8 mouse cellular contexts compared by ENCODE assay signal in genomic region chr3:69598261-69599165, GRCm38 (mm10). TPM values are rescaled to one million over a fixed set of nuclear protein-coding genes. Genes with fewer than 3 reads are reported as not detected.
A peak's percentile ranks its signal among the peaks of the same experiment; 100 is the strongest.
DNase-seq lines count a peak whose midpoint lies in the region; ATAC-seq and TF ChIP-seq lines count a peak whose summit lies in the region.

B3galnt1 (minus strand) TSS chr3:69598960.

- H3K27ac ChIP-seq in cerebellum, adult 2 months (ENCODE audit: insufficient read depth, low read length): peak within 1 kb of the TSS; percentile 73
- 0 out of 2 replicates have a peak within 1 kb of the TSS, but pooled peaks have one; percentile 20 for H3K27ac ChIP-seq in lung, embryonic 15.5 days

- DNase-seq in NIH3T3 (ENCODE audit: low read depth): peak; percentile 89
- peak; percentile 65 to 77 for DNase-seq in cerebellum, adult 2 months
- peak; percentile 58 for DNase-seq in heart, postnatal 4 days
- DNase-seq in layer of hippocampus, adult 9-11 months: peak; percentile 45
- peak; percentile 41 for DNase-seq in ovary, postnatal 14 days (ENCODE audit: low spot score)

- H3K4me1 ChIP-seq in cerebellum, adult 2 months (ENCODE audit: control insufficient read depth, insufficient read depth, low read length): peaks cover 8% of the 10 kb centered on the region; the same call in 1 of the 2 replicates
- H3K4me1 ChIP-seq in lung, embryonic 15.5 days: peaks cover 16% of the 10 kb centered on the region; the same call in 1 of the 2 replicates

- no peak for TF ChIP-seq CTCF in cerebellum, adult 2 months (IDR thresholded peaks at IDR 0.05; ENCODE audit: borderline replicate concordance, insufficient read depth, low read depth, low read length)

- H3K27me3 ChIP-seq in cerebellum, adult 2 months (ENCODE audit: control insufficient read depth, insufficient read depth, low read length): no peaks in the 10 kb centered on the region
- H3K27me3 ChIP-seq in lung, embryonic 15.5 days: no peaks in the 10 kb centered on the region

- peak; percentile 50 for TF ChIP-seq POLR2A in cerebellum, adult 2 months (IDR thresholded peaks at IDR 0.05; ENCODE audit: borderline replicate concordance, insufficient read depth, low read length)

- peak; percentile 67 for ATAC-seq in frontal cortex, adult (ENCODE audit: low TSS enrichment)
- peak; percentile 81 for ATAC-seq in lung, embryonic 15.5 days (ENCODE audit: borderline replicate concordance, extremely low read depth, low FRiP score, low TSS enrichment)
- ATAC-seq in monocyte, adult 5-6 weeks (replicated peaks; ENCODE audit: insufficient number of reproducible peaks, low FRiP score, low TSS enrichment, poor library complexity, severe bottlenecking): no peak

- peak within 1 kb of the TSS; percentile 91 for H3K4me3 ChIP-seq in cerebellum, adult 2 months (replicated peaks; ENCODE audit: insufficient read depth, low read depth, low read length)
- H3K4me3 ChIP-seq in lung, embryonic 15.5 days: peak within 1 kb of the TSS; percentile 77

- peak within 1 kb of the TSS; percentile 92 for H3K4me2 ChIP-seq in lung, embryonic 15.5 days

- no peaks in the 10 kb centered on the region for H3K9me3 ChIP-seq in lung, embryonic 15.5 days

- WGBS in cerebellum, adult 2 months: under 1% methylated on average over 84 of the region's 99 CpGs
- WGBS in lung, embryonic 15.5 days: under 1% methylated on average over 79 of the region's 99 CpGs

- peak within 1 kb of the TSS; percentile 67 for H3K9ac ChIP-seq in lung, embryonic 15.5 days

- no peaks in the 10 kb centered on the region for H3K36me3 ChIP-seq in lung, embryonic 15.5 days

RNA-seq across cellular contexts. Expression of gene B3galnt1, which starts in this region (rescaled TPM):
- polyA plus RNA-seq in cerebellum, adult 2 months (2012; rRNA removed): 34.3 and 36.2 TPM in 2 replicates
- 1 to 10 TPM; 5.2 TPM for total RNA-seq in heart, postnatal 4 days (2021)
- 32.9 and 35.0 TPM in 2 replicates for polyA plus RNA-seq in lung, embryonic 15.5 days (2015; fragmentation: Nextera tagmentation; extraction: Ambion mirVana)
- 0.38 TPM in 1 of 3 replicates, not detected in the others for total RNA-seq in monocyte, adult 5-6 weeks (2017)
